Mouse (Mus musculus): Measurements from ENCODE around the gene Gria2. TPM values are rescaled to one million over a fixed set of nuclear protein-coding genes. Genes with fewer than 3 reads are reported as not detected.

The Gria2 gene
- polyA plus RNA-seq, 1 experiment from 2014 or later: 4.8 TPM

- no peaks in the 10 kb centered on the region for H3K27me3 ChIP-seq (ENCODE audit: control insufficient read depth, insufficient read depth, low read length)
- H3K27ac ChIP-seq (replicated peaks; ENCODE audit: low read depth, low read length): no peak overlapping the region
- 82% methylated on average over 4 of the region's 4 CpGs for WGBS
- no peak overlapping the region for H3K4me2 ChIP-seq (ENCODE audit: low read depth, low read length)
- H3K4me1 ChIP-seq (ENCODE audit: control insufficient read depth, insufficient read depth, low read length): no peaks in the 10 kb centered on the region
- no peak overlapping the region for H3K4me3 ChIP-seq (ENCODE audit: low read depth, low read length)
- no peaks in the 10 kb centered on the region for H3K9me3 ChIP-seq (replicated peaks; ENCODE audit: control insufficient read depth, low read length)
- no peak for ATAC-seq (replicated peaks; ENCODE audit: insufficient number of reproducible peaks, low FRiP score, low TSS enrichment, low read depth)
- H3K9ac ChIP-seq (replicated peaks; ENCODE audit: low read length): no peak overlapping the region
- H3K36me3 ChIP-seq (replicated peaks; ENCODE audit: control insufficient read depth, insufficient read depth, low read depth, low read length): no peaks in the 10 kb centered on the region
- DNase-seq (ENCODE audit: low spot score): no peak
Observed at GRCm38 (mm10) chr3:80773232-80773631, 29.4 kb downstream of the Gria2 start.

GRCm38 (mm10) chr3:80769506-80770235, 33.0 kb downstream of the Gria2 start:
- DNase-seq (ENCODE audit: low spot score): no peak
- 75% methylated on average over 5 of the region's 5 CpGs for WGBS
- no peak for ATAC-seq (replicated peaks; ENCODE audit: insufficient number of reproducible peaks, low FRiP score, low TSS enrichment, low read depth)

GRCm38 (mm10) chr3:80758955-80759354, 43.7 kb downstream of the Gria2 start:
- DNase-seq (ENCODE audit: low spot score) (no peak), ATAC-seq (replicated peaks; ENCODE audit: insufficient number of reproducible peaks, low FRiP score, low TSS enrichment, low read depth) (no peak)
- Histone ChIP-seq H3K9me3 (replicated peaks; ENCODE audit: control insufficient read depth, low read length) (no peaks in the 10 kb centered on the region), H3K4me3 (ENCODE audit: low read depth, low read length) (no peak overlapping the region), H3K27ac (replicated peaks; ENCODE audit: low read depth, low read length) (no peak overlapping the region), H3K9ac (replicated peaks; ENCODE audit: low read length) (no peak overlapping the region), H3K27me3 (ENCODE audit: control insufficient read depth, insufficient read depth, low read length) (no peaks in the 10 kb centered on the region), H3K4me2 (ENCODE audit: low read depth, low read length) (no peak overlapping the region), H3K4me1 (ENCODE audit: control insufficient read depth, insufficient read depth, low read length) (no peaks in the 10 kb centered on the region), H3K36me3 (replicated peaks; ENCODE audit: control insufficient read depth, insufficient read depth, low read depth, low read length) (no peaks in the 10 kb centered on the region)
- WGBS: 86% methylated on average over 4 of the region's 4 CpGs

More at GRCm38 (mm10) chr3:80769506-80770235, 33.0 kb downstream of the Gria2 start:
- no peaks in the 10 kb centered on the region for H3K27me3 ChIP-seq (ENCODE audit: control insufficient read depth, insufficient read depth, low read length)
- no peaks in the 10 kb centered on the region for H3K9me3 ChIP-seq (replicated peaks; ENCODE audit: control insufficient read depth, low read length)
- H3K9ac ChIP-seq (replicated peaks; ENCODE audit: low read length): no peak overlapping the region
- no peak overlapping the region for H3K4me3 ChIP-seq (ENCODE audit: low read depth, low read length)
- no peaks in the 10 kb centered on the region for H3K4me1 ChIP-seq (ENCODE audit: control insufficient read depth, insufficient read depth, low read length)
- no peaks in the 10 kb centered on the region for H3K36me3 ChIP-seq (replicated peaks; ENCODE audit: control insufficient read depth, insufficient read depth, low read depth, low read length)
- no peak overlapping the region for H3K27ac ChIP-seq (replicated peaks; ENCODE audit: low read depth, low read length)
- H3K4me2 ChIP-seq (ENCODE audit: low read depth, low read length): no peak overlapping the region

GRCm38 (mm10) chr3:80758363-80758762, 44.3 kb downstream of the Gria2 start:
- H3K4me3 ChIP-seq (ENCODE audit: low read depth, low read length): no peak overlapping the region
- H3K9ac ChIP-seq (replicated peaks; ENCODE audit: low read length): no peak overlapping the region
- no peaks in the 10 kb centered on the region for H3K4me1 ChIP-seq (ENCODE audit: control insufficient read depth, insufficient read depth, low read length)
- no peak overlapping the region for H3K27ac ChIP-seq (replicated peaks; ENCODE audit: low read depth, low read length)
- H3K36me3 ChIP-seq (replicated peaks; ENCODE audit: control insufficient read depth, insufficient read depth, low read depth, low read length): no peaks in the 10 kb centered on the region
- H3K9me3 ChIP-seq (replicated peaks; ENCODE audit: control insufficient read depth, low read length): no peaks in the 10 kb centered on the region
- H3K4me2 ChIP-seq (ENCODE audit: low read depth, low read length): no peak overlapping the region
- 86% methylated on average over 2 of the region's 2 CpGs for WGBS
- H3K27me3 ChIP-seq (ENCODE audit: control insufficient read depth, insufficient read depth, low read length): no peaks in the 10 kb centered on the region
- DNase-seq (ENCODE audit: low spot score): no peak
- no peak for ATAC-seq (replicated peaks; ENCODE audit: insufficient number of reproducible peaks, low FRiP score, low TSS enrichment, low read depth)

- ATAC-seq (replicated peaks; ENCODE audit: insufficient number of reproducible peaks, low FRiP score, low TSS enrichment, low read depth): no peak
- Histone ChIP-seq H3K9ac (replicated peaks; ENCODE audit: low read length) (no peak overlapping the region), H3K4me3 (ENCODE audit: low read depth, low read length) (no peak overlapping the region), H3K4me2 (ENCODE audit: low read depth, low read length) (no peak overlapping the region), H3K4me1 (ENCODE audit: control insufficient read depth, insufficient read depth, low read length) (no peaks in the 10 kb centered on the region), H3K9me3 (replicated peaks; ENCODE audit: control insufficient read depth, low read length) (no peaks in the 10 kb centered on the region), H3K27ac (replicated peaks; ENCODE audit: low read depth, low read length) (no peak overlapping the region), H3K36me3 (replicated peaks; ENCODE audit: control insufficient read depth, insufficient read depth, low read depth, low read length) (no peaks in the 10 kb centered on the region), H3K27me3 (ENCODE audit: control insufficient read depth, insufficient read depth, low read length) (no peaks in the 10 kb centered on the region)
- DNase-seq (ENCODE audit: low spot score): no peak
Observed at GRCm38 (mm10) chr3:80750786-80751185, 51.8 kb downstream of the Gria2 start.

GRCm38 (mm10) chr3:80725205-80725604, 77.4 kb downstream of the Gria2 start:
- H3K9ac ChIP-seq (replicated peaks; ENCODE audit: low read length): no peak overlapping the region
- no peak overlapping the region for H3K4me2 ChIP-seq (ENCODE audit: low read depth, low read length)
- H3K27me3 ChIP-seq (ENCODE audit: control insufficient read depth, insufficient read depth, low read length): no peaks in the 10 kb centered on the region
- no peaks in the 10 kb centered on the region for H3K4me1 ChIP-seq (ENCODE audit: control insufficient read depth, insufficient read depth, low read length)
- WGBS: 79% methylated on average over 3 of the region's 3 CpGs
- no peaks in the 10 kb centered on the region for H3K9me3 ChIP-seq (replicated peaks; ENCODE audit: control insufficient read depth, low read length)
- H3K36me3 ChIP-seq (replicated peaks; ENCODE audit: control insufficient read depth, insufficient read depth, low read depth, low read length): no peaks in the 10 kb centered on the region
- ATAC-seq (replicated peaks; ENCODE audit: insufficient number of reproducible peaks, low FRiP score, low TSS enrichment, low read depth) (no peak), DNase-seq (ENCODE audit: low spot score) (no peak)
- H3K27ac ChIP-seq (replicated peaks; ENCODE audit: low read depth, low read length): no peak overlapping the region
- no peak overlapping the region for H3K4me3 ChIP-seq (ENCODE audit: low read depth, low read length)

- H3K27ac ChIP-seq (replicated peaks; ENCODE audit: low read depth, low read length): no peak overlapping the region
- ATAC-seq (replicated peaks; ENCODE audit: insufficient number of reproducible peaks, low FRiP score, low TSS enrichment, low read depth) (no peak), DNase-seq (ENCODE audit: low spot score) (no peak)
- H3K4me1 ChIP-seq (ENCODE audit: control insufficient read depth, insufficient read depth, low read length): no peaks in the 10 kb centered on the region
- no peak overlapping the region for H3K4me2 ChIP-seq (ENCODE audit: low read depth, low read length)
- no peak overlapping the region for H3K4me3 ChIP-seq (ENCODE audit: low read depth, low read length)
- no peaks in the 10 kb centered on the region for H3K36me3 ChIP-seq (replicated peaks; ENCODE audit: control insufficient read depth, insufficient read depth, low read depth, low read length)
- H3K27me3 ChIP-seq (ENCODE audit: control insufficient read depth, insufficient read depth, low read length): no peaks in the 10 kb centered on the region
- WGBS: 32% methylated on average over 3 of the region's 3 CpGs
- H3K9me3 ChIP-seq (replicated peaks; ENCODE audit: control insufficient read depth, low read length): no peaks in the 10 kb centered on the region
- no peak overlapping the region for H3K9ac ChIP-seq (replicated peaks; ENCODE audit: low read length)
Observed at GRCm38 (mm10) chr3:80713123-80713522, 89.5 kb downstream of the Gria2 start.

GRCm38 (mm10) chr3:80708992-80709391, 93.6 kb downstream of the Gria2 start:
- no peak overlapping the region for H3K4me3 ChIP-seq (ENCODE audit: low read depth, low read length)
- H3K9ac ChIP-seq (replicated peaks; ENCODE audit: low read length): no peak overlapping the region
- DNase-seq (ENCODE audit: low spot score): no peak
- no peak for ATAC-seq (replicated peaks; ENCODE audit: insufficient number of reproducible peaks, low FRiP score, low TSS enrichment, low read depth)
- H3K27me3 ChIP-seq (ENCODE audit: control insufficient read depth, insufficient read depth, low read length): no peaks in the 10 kb centered on the region
- H3K9me3 ChIP-seq (replicated peaks; ENCODE audit: control insufficient read depth, low read length): no peaks in the 10 kb centered on the region
- no peaks in the 10 kb centered on the region for H3K4me1 ChIP-seq (ENCODE audit: control insufficient read depth, insufficient read depth, low read length)
- H3K27ac ChIP-seq (replicated peaks; ENCODE audit: low read depth, low read length): no peak overlapping the region
- H3K4me2 ChIP-seq (ENCODE audit: low read depth, low read length): no peak overlapping the region
- no peaks in the 10 kb centered on the region for H3K36me3 ChIP-seq (replicated peaks; ENCODE audit: control insufficient read depth, insufficient read depth, low read depth, low read length)

All from embryonic facial prominence, embryonic 11.5 days (tissue).